Mouse (Mus musculus) stomach, postnatal 0 days (tissue): Measurements from ENCODE around the gene Myl12a.

ENCODE experiments used
- CTCF ChIP-seq: IDR thresholded peaks from 2 replicates; pipeline ENCODE4 v1.5.1; 2016; ENCODE audit warnings: antibody characterized with exemption, low read depth, mild to moderate bottlenecking, moderate library complexity
- EP300 ChIP-seq: optimal IDR thresholded peaks from 2 replicates; pipeline ENCODE3; 2016; ENCODE audit warnings: antibody characterized with exemption

DNA sequence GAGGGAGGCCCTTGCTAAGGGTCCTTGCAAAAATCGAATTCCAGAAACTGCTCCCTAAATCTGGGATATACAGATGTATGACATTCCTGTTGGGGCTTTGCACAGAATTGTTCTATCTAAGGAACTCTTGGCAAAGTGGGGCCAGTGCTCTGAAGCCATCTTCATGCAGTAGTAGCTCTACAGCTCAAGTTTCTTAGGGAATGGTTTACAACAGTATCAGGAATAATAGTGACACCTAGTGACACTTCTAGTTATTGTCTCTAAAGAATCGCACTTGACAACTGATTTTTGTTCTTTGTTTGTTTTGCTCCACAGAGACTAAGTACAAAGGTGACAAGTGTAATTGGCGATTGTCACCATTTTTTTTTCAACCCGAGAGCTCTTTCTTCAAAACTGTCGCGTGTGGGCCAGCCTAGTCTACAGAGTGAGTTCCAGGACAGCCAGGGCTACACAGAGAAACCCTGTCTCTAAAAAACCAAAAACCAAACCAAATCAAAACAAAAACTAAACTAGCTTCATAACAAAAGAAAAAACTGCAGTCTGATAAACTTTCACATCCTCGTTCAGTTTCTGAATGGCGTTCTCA, 34.0 kb downstream of the Myl12a start:
- no peak for TF ChIP-seq EP300
- TF ChIP-seq CTCF: peak; percentile 86
